Comparison of ENCODE assay signal across 24 mouse cellular contexts in the genomic region with DNA sequence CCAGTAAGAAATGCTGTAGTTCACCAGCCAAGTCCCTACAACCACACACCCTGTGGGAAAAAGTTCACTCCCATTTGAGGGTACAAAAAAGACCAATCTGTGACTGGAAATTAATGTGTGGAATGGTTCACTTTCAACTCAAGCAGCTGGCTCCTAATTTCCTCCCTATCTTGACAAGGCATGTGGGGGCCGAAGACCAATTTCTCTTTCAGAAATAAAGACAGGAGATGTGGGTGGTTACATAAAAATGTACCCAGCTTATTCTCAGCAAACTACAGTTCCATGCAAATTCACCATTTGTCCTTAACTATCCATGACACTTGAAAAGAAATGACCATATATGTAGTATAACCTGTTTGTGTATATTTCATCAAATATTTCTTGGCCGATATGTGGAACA. TPM values are rescaled to one million over a fixed set of nuclear protein-coding genes. Genes with fewer than 3 reads are reported as not detected.
DNase-seq lines count a peak whose midpoint lies in the region; TF ChIP-seq lines count a peak whose summit lies in the region.
"Had no signal": no experiment of that assay in that cellular context is flagged by ENCODE, and none has a peak within 500 bp of the region (broad histone marks: within the 10 kb centered on the region; RNA-seq: fewer than 3 reads in every experiment).

No protein-coding gene starts in this region.

- no peak for DNase-seq in layer of hippocampus, adult 2 months (ENCODE audit: low spot score in 2 of 2)
- no peak for DNase-seq in layer of hippocampus, adult 9-10 months (ENCODE audit: low spot score)
- DNase-seq in left cerebral cortex, postnatal 25 days (ENCODE audit: low spot score in 2 of 2) = peak; percentile 14 to 79
- no peak for DNase-seq in left cerebral cortex, adult 9 months (ENCODE audit: low spot score in 2 of 2)
- DNase-seq in fibroblast of lung, adult 2 months (ENCODE audit: low read depth) = peak; percentile 33
- DNase-seq in adrenal gland, adult 18-20 months (ENCODE audit: low spot score in 2 of 2) = no peak
- no peak for DNase-seq in embryo, embryonic 11 days
- DNase-seq: adrenal gland, adult 8-10 months; adrenal gland, postnatal 25 days; cerebellum, adult 18-20 months; cerebellum, adult 9-10 months; cerebellum, postnatal 14 days; forebrain, postnatal 0 days; gastrocnemius, postnatal 25 days; heart, postnatal 36 days had no signal

- intact Hi-C loops in left cerebral cortex, postnatal 25 days (cut with DNase I) = loop anchor here (2.0 kb wide), 1 partner anchor 18 kb away; no protein-coding TSS in a partner anchor

- no peak for TF ChIP-seq CTCF in layer of hippocampus, adult 2 months (conservative IDR thresholded peaks at IDR 0.05)
- no peak for TF ChIP-seq CTCF in cortical plate, adult 2 months (IDR thresholded peaks at IDR 0.05; ENCODE audit: extremely low read depth, insufficient read depth, low read length)

- TF ChIP-seq POLR2A in cortical plate, adult 2 months (IDR thresholded peaks at IDR 0.05; ENCODE audit: extremely low read depth, insufficient read depth, low read length) = no peak

- H3K4me3 ChIP-seq in layer of hippocampus, adult 2 months = no peak overlapping the region
- no peak overlapping the region for H3K4me3 ChIP-seq in cortical plate, adult 2 months (ENCODE audit: insufficient read depth, low read length)
- H3K4me3 ChIP-seq: embryonic facial prominence, embryonic 10.5 days; embryonic facial prominence, embryonic 13.5 days; heart, embryonic 12.5 days; heart, embryonic 15.5 days; hindbrain, embryonic 10.5 days; hindbrain, embryonic 13.5 days had no signal

- peaks cover 6% of the 10 kb centered on the region for H3K4me1 ChIP-seq in cortical plate, adult 2 months (ENCODE audit: control insufficient read depth, insufficient read depth, low read length)
- H3K4me1 ChIP-seq: heart, embryonic 15.5 days; hindbrain, embryonic 13.5 days had no signal

- H3K27ac ChIP-seq in layer of hippocampus, adult 2 months = peak overlapping the region; percentile 25; the same call in 1 of the 2 replicates
- H3K27ac ChIP-seq in cortical plate, adult 2 months (ENCODE audit: insufficient read depth, low read length) = peak overlapping the region; percentile 68
- H3K27ac ChIP-seq: embryonic facial prominence, embryonic 10.5 days; embryonic facial prominence, embryonic 13.5 days; heart, embryonic 15.5 days; hindbrain, embryonic 10.5 days; hindbrain, embryonic 13.5 days had no signal

RNA-seq across cellular contexts. Expression of a gene that starts 9.0 kb away (rescaled TPM):
- total RNA-seq in layer of hippocampus, adult 2 months (2021) = under 1 TPM; 0.17 to 0.54 TPM
- 1 to 10 TPM in 1 of 2 experiments, under 1 TPM in 1; 0.96 to 1.1 TPM for total RNA-seq in left cerebral cortex, postnatal 25 days (2021)
- polyA plus RNA-seq in cortical plate, adult 2 months (2012; rRNA removed) = 0.38 and 0.61 TPM in 2 replicates
- not detected for total RNA-seq in adrenal gland, adult 18-20 months (2021)
- total RNA-seq: gastrocnemius, postnatal 25 days; heart, adult 18-20 months; heart, postnatal 36 days had no signal
- polyA plus RNA-seq: C2C12; heart, embryonic 12.5 days had no signal

RNA-seq across cellular contexts. Expression of a gene that starts 55.5 kb away (rescaled TPM):
- total RNA-seq in layer of hippocampus, adult 2 months (2021) = 1 to 10 TPM; 2.3 to 2.6 TPM
- total RNA-seq in left cerebral cortex, postnatal 25 days (2021) = 1 to 10 TPM; 3.5 to 3.8 TPM
- polyA plus RNA-seq in cortical plate, adult 2 months (2012; rRNA removed) = 4.4 TPM in 2 replicates
- total RNA-seq in adrenal gland, adult 18-20 months (2021) = 1 to 10 TPM; 5.5 to 6.1 TPM

Comparison
In these comparisons a context has a peak if more than half of its experiments do, and no peak if none do; other contexts are left out.
1. DNase-seq: peak in left cerebral cortex, postnatal 25 days (2 of 2) and fibroblast of lung, adult 2 months (single experiment); none in layer of hippocampus, adult 2 months (0 of 2), layer of hippocampus, adult 9-10 months (single experiment), left cerebral cortex, adult 9 months (0 of 2), adrenal gland, adult 18-20 months (0 of 2) and embryo, embryonic 11 days (single experiment).